Mouse (Mus musculus): ENCODE data around the gene Tmem229b. TPM values are rescaled to one million over a fixed set of nuclear protein-coding genes. Genes with fewer than 3 reads are reported as not detected.

Tmem229b gene
- polyA plus RNA-seq, 1 experiment from 2014 or later, result 62.1 TPM

- Histone ChIP-seq H3K36me3 (ENCODE audit: control insufficient read depth, insufficient read depth, low read length) (no peaks in the 10 kb centered on the region), H3K4me3 (replicated peaks; ENCODE audit: low read depth, low read length) (no peak overlapping the region), H3K9ac (replicated peaks; ENCODE audit: low read length) (no peak overlapping the region), H3K4me1 (ENCODE audit: control insufficient read depth, insufficient read depth, low read length) (no peaks in the 10 kb centered on the region), H3K27ac (replicated peaks; ENCODE audit: low read depth, low read length) (no peak overlapping the region), H3K27me3 (ENCODE audit: control insufficient read depth, insufficient read depth, low read length) (no peaks in the 10 kb centered on the region), H3K4me2 (ENCODE audit: low read length) (no peak overlapping the region), H3K9me3 (ENCODE audit: control insufficient read depth, low read length) (no peaks in the 10 kb centered on the region)
- 82% methylated on average over 1 of the region's 1 CpGs for WGBS
- DNase-seq (no peak), ATAC-seq (ENCODE audit: low FRiP score, low TSS enrichment) (no peak)
These were observed 14.5 kb upstream of the Tmem229b start for GRCm38 (mm10) chr12:79021902-79022301.

DNA sequence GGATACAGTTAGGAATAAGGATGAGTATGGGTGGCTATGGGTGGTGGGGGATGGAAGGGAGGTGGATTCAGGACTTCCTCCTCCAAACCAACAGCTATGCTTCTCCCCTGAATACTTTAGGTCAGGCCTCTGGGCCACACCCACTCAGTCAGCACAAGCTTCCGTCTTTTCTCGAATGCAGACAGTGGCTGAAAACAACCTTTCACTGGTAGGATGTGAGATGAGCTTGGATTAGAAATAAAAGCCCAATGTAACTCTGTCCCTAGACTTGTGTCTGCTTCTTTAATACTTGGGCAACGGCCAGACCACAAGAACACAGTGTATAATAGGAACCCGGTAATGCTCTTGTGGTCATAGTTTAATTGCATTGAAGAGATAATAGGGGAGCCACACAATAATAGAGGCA lies 10.6 kb upstream of the Tmem229b start:
- DNase-seq (no peak), ATAC-seq (ENCODE audit: low FRiP score, low TSS enrichment) (no peak)
- 50% methylated on average over 4 of the region's 4 CpGs for WGBS
- Histone ChIP-seq H3K4me3 (replicated peaks; ENCODE audit: low read depth, low read length) (no peak overlapping the region), H3K27ac (replicated peaks; ENCODE audit: low read depth, low read length) (no peak overlapping the region), H3K36me3 (ENCODE audit: control insufficient read depth, insufficient read depth, low read length) (no peaks in the 10 kb centered on the region), H3K9ac (replicated peaks; ENCODE audit: low read length) (no peak overlapping the region), H3K9me3 (ENCODE audit: control insufficient read depth, low read length) (no peaks in the 10 kb centered on the region), H3K27me3 (ENCODE audit: control insufficient read depth, insufficient read depth, low read length) (no peaks in the 10 kb centered on the region), H3K4me2 (ENCODE audit: low read length) (no peak overlapping the region), H3K4me1 (ENCODE audit: control insufficient read depth, insufficient read depth, low read length) (no peaks in the 10 kb centered on the region)

- 4% methylated on average over 5 of the region's 5 CpGs for WGBS
- no peaks in the 10 kb centered on the region for H3K27me3 ChIP-seq (ENCODE audit: control insufficient read depth, insufficient read depth, low read length)
- 0 out of 2 replicates have a peak overlapping the region, but pooled peaks have one; percentile 16 for H3K27ac ChIP-seq (replicated peaks; ENCODE audit: low read depth, low read length)
- no peaks in the 10 kb centered on the region for H3K36me3 ChIP-seq (ENCODE audit: control insufficient read depth, insufficient read depth, low read length)
- peak; percentile 68; the same call in 1 of the 2 replicates for ATAC-seq (ENCODE audit: low FRiP score, low TSS enrichment)
- no peaks in the 10 kb centered on the region for H3K9me3 ChIP-seq (ENCODE audit: control insufficient read depth, low read length)
- no peak overlapping the region; the same call in 1 of the 2 replicates for H3K9ac ChIP-seq (replicated peaks; ENCODE audit: low read length)
- no peak overlapping the region for H3K4me3 ChIP-seq (replicated peaks; ENCODE audit: low read depth, low read length)
- H3K4me2 ChIP-seq (ENCODE audit: low read length), result no peak overlapping the region
- H3K4me1 ChIP-seq (ENCODE audit: control insufficient read depth, insufficient read depth, low read length), result no peaks in the 10 kb centered on the region
- DNase-seq, result peak; percentile 68
These were observed 8.7 kb upstream of the Tmem229b start for GRCm38 (mm10) chr12:79016109-79016508.

GRCm38 (mm10) chr12:79010569-79010968 lies 3.1 kb upstream of the Tmem229b start:
- WGBS, result 44% methylated on average over 3 of the region's 3 CpGs
- peaks cover 6% of the 10 kb centered on the region for H3K4me1 ChIP-seq (ENCODE audit: control insufficient read depth, insufficient read depth, low read length)
- H3K9me3 ChIP-seq (ENCODE audit: control insufficient read depth, low read length), result no peaks in the 10 kb centered on the region
- ATAC-seq (ENCODE audit: low FRiP score, low TSS enrichment) (no peak), DNase-seq (no peak)
- no peak overlapping the region for H3K4me3 ChIP-seq (replicated peaks; ENCODE audit: low read depth, low read length)
- no peaks in the 10 kb centered on the region for H3K36me3 ChIP-seq (ENCODE audit: control insufficient read depth, insufficient read depth, low read length)
- H3K27me3 ChIP-seq (ENCODE audit: control insufficient read depth, insufficient read depth, low read length), result no peaks in the 10 kb centered on the region
- H3K9ac ChIP-seq (replicated peaks; ENCODE audit: low read length), result no peak overlapping the region
- no peak overlapping the region for H3K27ac ChIP-seq (replicated peaks; ENCODE audit: low read depth, low read length)
- no peak overlapping the region for H3K4me2 ChIP-seq (ENCODE audit: low read length)

GRCm38 (mm10) chr12:79006478-79007125 lies 825 bp downstream of the Tmem229b start:
- Histone ChIP-seq H3K4me3 (replicated peaks; ENCODE audit: low read depth, low read length) (peak overlapping the region; percentile 90), H3K9me3 (ENCODE audit: control insufficient read depth, low read length) (no peaks in the 10 kb centered on the region), H3K27ac (replicated peaks; ENCODE audit: low read depth, low read length) (peak overlapping the region; percentile 92), H3K9ac (replicated peaks; ENCODE audit: low read length) (peak overlapping the region; percentile 96), H3K27me3 (ENCODE audit: control insufficient read depth, insufficient read depth, low read length) (no peaks in the 10 kb centered on the region), H3K4me2 (ENCODE audit: low read length) (peak overlapping the region; percentile 79), H3K36me3 (ENCODE audit: control insufficient read depth, insufficient read depth, low read length) (no peaks in the 10 kb centered on the region), H3K4me1 (ENCODE audit: control insufficient read depth, insufficient read depth, low read length) (peaks cover 9% of the 10 kb centered on the region)
- under 1% methylated on average over 43 of the region's 53 CpGs for WGBS
- ATAC-seq (ENCODE audit: low FRiP score, low TSS enrichment) (peak; percentile 74), DNase-seq (peak; percentile 78)

- peak; percentile 23 for DNase-seq
- H3K27ac ChIP-seq (replicated peaks; ENCODE audit: low read depth, low read length), result peak overlapping the region; percentile 92; the same call in 1 of the 2 replicates
- WGBS, result 41% methylated on average over 9 of the region's 9 CpGs
These were observed 1.4 kb downstream of the Tmem229b start for GRCm38 (mm10) chr12:79006076-79006475.

GRCm38 (mm10) chr12:79005456-79005855 lies 2.0 kb downstream of the Tmem229b start:
- WGBS, result 93% methylated on average over 5 of the region's 5 CpGs
- DNase-seq, result no peak
- no peaks in the 10 kb centered on the region for H3K27me3 ChIP-seq (ENCODE audit: control insufficient read depth, insufficient read depth, low read length)
- H3K36me3 ChIP-seq (ENCODE audit: control insufficient read depth, insufficient read depth, low read length), result no peaks in the 10 kb centered on the region
- ATAC-seq (ENCODE audit: low FRiP score, low TSS enrichment), result no peak
- no peak overlapping the region for H3K27ac ChIP-seq (replicated peaks; ENCODE audit: low read depth, low read length)
- H3K4me1 ChIP-seq (ENCODE audit: control insufficient read depth, insufficient read depth, low read length), result peaks cover 9% of the 10 kb centered on the region
- H3K9me3 ChIP-seq (ENCODE audit: control insufficient read depth, low read length), result no peaks in the 10 kb centered on the region
- H3K9ac ChIP-seq (replicated peaks; ENCODE audit: low read length), result no peak overlapping the region
- H3K4me3 ChIP-seq (replicated peaks; ENCODE audit: low read depth, low read length), result peak overlapping the region; percentile 90
- peak overlapping the region; percentile 79 for H3K4me2 ChIP-seq (ENCODE audit: low read length)

More at GRCm38 (mm10) chr12:79006076-79006475, 1.4 kb downstream of the Tmem229b start:
- Histone ChIP-seq H3K9ac (replicated peaks; ENCODE audit: low read length) (peak overlapping the region; percentile 96), H3K4me1 (ENCODE audit: control insufficient read depth, insufficient read depth, low read length) (peaks cover 9% of the 10 kb centered on the region), H3K4me2 (ENCODE audit: low read length) (peak overlapping the region; percentile 79), H3K27me3 (ENCODE audit: control insufficient read depth, insufficient read depth, low read length) (no peaks in the 10 kb centered on the region), H3K4me3 (replicated peaks; ENCODE audit: low read depth, low read length) (peak overlapping the region; percentile 90), H3K9me3 (ENCODE audit: control insufficient read depth, low read length) (no peaks in the 10 kb centered on the region), H3K36me3 (ENCODE audit: control insufficient read depth, insufficient read depth, low read length) (no peaks in the 10 kb centered on the region)
- no peak for ATAC-seq (ENCODE audit: low FRiP score, low TSS enrichment)

DNA sequence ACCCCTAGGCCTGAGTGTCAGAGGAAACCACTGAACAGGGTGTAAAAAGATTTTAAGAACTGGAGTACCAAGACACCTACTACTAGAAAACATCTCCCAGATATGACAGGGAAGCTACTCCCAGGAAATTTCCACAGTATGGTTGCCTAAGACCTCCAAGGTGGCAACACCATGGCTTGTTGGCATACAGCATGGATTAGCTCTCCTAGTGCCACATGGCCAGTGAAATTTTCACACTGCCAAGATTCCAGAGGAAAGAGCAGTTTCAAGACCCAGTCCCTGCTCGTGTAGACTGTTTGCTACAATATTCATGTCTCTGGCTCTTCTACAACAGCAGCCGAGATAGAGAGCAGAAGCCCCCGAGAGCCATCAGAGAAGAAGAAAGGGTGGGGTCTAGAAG lies 4.4 kb downstream of the Tmem229b start:
- H3K4me3 ChIP-seq (replicated peaks; ENCODE audit: low read depth, low read length), result no peak overlapping the region
- no peak overlapping the region for H3K4me2 ChIP-seq (ENCODE audit: low read length)
- 88% methylated on average over 3 of the region's 3 CpGs for WGBS
- H3K27me3 ChIP-seq (ENCODE audit: control insufficient read depth, insufficient read depth, low read length), result no peaks in the 10 kb centered on the region
- no peaks in the 10 kb centered on the region for H3K9me3 ChIP-seq (ENCODE audit: control insufficient read depth, low read length)
- H3K27ac ChIP-seq (replicated peaks; ENCODE audit: low read depth, low read length), result no peak overlapping the region
- H3K4me1 ChIP-seq (ENCODE audit: control insufficient read depth, insufficient read depth, low read length), result peaks cover 9% of the 10 kb centered on the region
- DNase-seq, result no peak
- no peak overlapping the region for H3K9ac ChIP-seq (replicated peaks; ENCODE audit: low read length)
- no peak for ATAC-seq (ENCODE audit: low FRiP score, low TSS enrichment)
- H3K36me3 ChIP-seq (ENCODE audit: control insufficient read depth, insufficient read depth, low read length), result no peaks in the 10 kb centered on the region

- 94% methylated on average over 5 of the region's 5 CpGs for WGBS
- no peak overlapping the region for H3K27ac ChIP-seq (replicated peaks; ENCODE audit: low read depth, low read length)
- ATAC-seq (ENCODE audit: low FRiP score, low TSS enrichment), result no peak
These were observed 5.0 kb downstream of the Tmem229b start for GRCm38 (mm10) chr12:79002406-79002805.

More at GRCm38 (mm10) chr12:79002406-79002805, 5.0 kb downstream of the Tmem229b start:
- Histone ChIP-seq H3K9ac (replicated peaks; ENCODE audit: low read length) (no peak overlapping the region), H3K4me2 (ENCODE audit: low read length) (no peak overlapping the region), H3K4me3 (replicated peaks; ENCODE audit: low read depth, low read length) (no peak overlapping the region), H3K36me3 (ENCODE audit: control insufficient read depth, insufficient read depth, low read length) (no peaks in the 10 kb centered on the region), H3K9me3 (ENCODE audit: control insufficient read depth, low read length) (no peaks in the 10 kb centered on the region), H3K4me1 (ENCODE audit: control insufficient read depth, insufficient read depth, low read length) (peaks cover 9% of the 10 kb centered on the region), H3K27me3 (ENCODE audit: control insufficient read depth, insufficient read depth, low read length) (no peaks in the 10 kb centered on the region)
- no peak for DNase-seq

Data from midbrain, embryonic 14.5 days (tissue).